Mouse (Mus musculus): ENCODE data around the gene Spink8. TPM values are rescaled to one million over a fixed set of nuclear protein-coding genes. Genes with fewer than 3 reads are reported as not detected.

Gene Spink8
- polyA plus RNA-seq, 1 experiment from 2014 or later = not detected

GRCm38 (mm10) chr9:109826181-109826580 lies 14.1 kb downstream of the Spink8 start:
- WGBS = 81% methylated on average over 5 of the region's 5 CpGs
- H3K27me3 ChIP-seq = no peaks in the 10 kb centered on the region
- ATAC-seq (replicated peaks) = no peak
- H3K9ac ChIP-seq (replicated peaks) = no peak overlapping the region
- no peak overlapping the region for H3K27ac ChIP-seq (replicated peaks)
- H3K4me1 ChIP-seq = no peaks in the 10 kb centered on the region
- no peak overlapping the region for H3K4me2 ChIP-seq (replicated peaks)
- H3K9me3 ChIP-seq = no peaks in the 10 kb centered on the region
- no peaks in the 10 kb centered on the region; the same call in 1 of the 2 replicates for H3K36me3 ChIP-seq
- H3K4me3 ChIP-seq = no peak overlapping the region

GRCm38 (mm10) chr9:109832391-109833087 lies 20.5 kb downstream of the Spink8 start, which contains the start of gene Nme6:
Nme6 (plus strand) TSS chr9:109832749.
- H3K9me3 ChIP-seq = no peaks in the 10 kb centered on the region
- under 1% methylated on average over 32 of the region's 32 CpGs for WGBS
- no peaks in the 10 kb centered on the region for H3K27me3 ChIP-seq
- peak within 1 kb of the TSS; percentile 67 for H3K4me3 ChIP-seq
- peak; percentile 97 for ATAC-seq (replicated peaks)
- H3K4me1 ChIP-seq = peaks cover 13% of the 10 kb centered on the region
- H3K4me2 ChIP-seq (replicated peaks) = peak within 1 kb of the TSS; percentile 81
- H3K27ac ChIP-seq (replicated peaks) = peak within 1 kb of the TSS; percentile 89
- no peaks in the 10 kb centered on the region; the same call in 1 of the 2 replicates for H3K36me3 ChIP-seq
- peak within 1 kb of the TSS; percentile 73 for H3K9ac ChIP-seq (replicated peaks)

GRCm38 (mm10) chr9:109833088-109833412 lies 21.0 kb downstream of the Spink8 start:
- H3K27me3 ChIP-seq = no peaks in the 10 kb centered on the region
- peak overlapping the region; percentile 81 for H3K4me2 ChIP-seq (replicated peaks)
- H3K9me3 ChIP-seq = no peaks in the 10 kb centered on the region
- peaks cover 2% of the 10 kb centered on the region; the same call in 1 of the 2 replicates for H3K36me3 ChIP-seq
- ATAC-seq (replicated peaks) = peak; percentile 70
- no peak overlapping the region for H3K27ac ChIP-seq (replicated peaks)
- H3K9ac ChIP-seq (replicated peaks) = peak overlapping the region; percentile 73
- H3K4me1 ChIP-seq = peaks cover 13% of the 10 kb centered on the region
- WGBS = 10% methylated on average over 6 of the region's 6 CpGs
- H3K4me3 ChIP-seq = peak overlapping the region; percentile 67

GRCm38 (mm10) chr9:109849312-109849758 lies 37.3 kb downstream of the Spink8 start, which contains the start of gene Camp:
Camp (minus strand) TSS chr9:109849617.
- no peaks in the 10 kb centered on the region for H3K4me1 ChIP-seq
- no peak within 1 kb of the TSS for H3K9ac ChIP-seq (replicated peaks)
- no peak within 1 kb of the TSS for H3K4me2 ChIP-seq (replicated peaks)
- no peaks in the 10 kb centered on the region for H3K36me3 ChIP-seq
- no peaks in the 10 kb centered on the region for H3K9me3 ChIP-seq
- H3K27ac ChIP-seq (replicated peaks) = no peak within 1 kb of the TSS
- ATAC-seq (replicated peaks) = no peak
- no peak within 1 kb of the TSS for H3K4me3 ChIP-seq
- no peaks in the 10 kb centered on the region for H3K27me3 ChIP-seq
- 70% methylated on average over 6 of the region's 6 CpGs for WGBS

- Histone ChIP-seq H3K36me3 (no peaks in the 10 kb centered on the region), H3K4me2 (replicated peaks) (no peak overlapping the region), H3K9me3 (no peaks in the 10 kb centered on the region), H3K27me3 (no peaks in the 10 kb centered on the region), H3K4me3 (no peak overlapping the region), H3K4me1 (no peaks in the 10 kb centered on the region), H3K9ac (replicated peaks) (no peak overlapping the region), H3K27ac (replicated peaks) (no peak overlapping the region)
- 88% methylated on average over 5 of the region's 5 CpGs for WGBS
- ATAC-seq (replicated peaks) = no peak
Measured at GRCm38 (mm10) chr9:109850099-109850498, 38.0 kb downstream of the Spink8 start.

- 83% methylated on average over 2 of the region's 2 CpGs for WGBS
- Histone ChIP-seq H3K9me3 (no peaks in the 10 kb centered on the region), H3K36me3 (no peaks in the 10 kb centered on the region), H3K4me3 (no peak overlapping the region), H3K4me2 (replicated peaks) (no peak overlapping the region), H3K27ac (replicated peaks) (no peak overlapping the region), H3K27me3 (no peaks in the 10 kb centered on the region), H3K4me1 (no peaks in the 10 kb centered on the region), H3K9ac (replicated peaks) (no peak overlapping the region)
- ATAC-seq (replicated peaks) = no peak
Measured at GRCm38 (mm10) chr9:109854341-109854740, 42.3 kb downstream of the Spink8 start.

- Histone ChIP-seq H3K36me3 (no peaks in the 10 kb centered on the region), H3K9ac (replicated peaks) (no peak overlapping the region), H3K4me2 (replicated peaks) (no peak overlapping the region), H3K27me3 (no peaks in the 10 kb centered on the region), H3K9me3 (no peaks in the 10 kb centered on the region), H3K27ac (replicated peaks) (no peak overlapping the region), H3K4me3 (no peak overlapping the region), H3K4me1 (no peaks in the 10 kb centered on the region)
- 73% methylated on average over 6 of the region's 6 CpGs for WGBS
- ATAC-seq (replicated peaks) = no peak
Measured at GRCm38 (mm10) chr9:109855947-109856346, 43.9 kb downstream of the Spink8 start.

GRCm38 (mm10) chr9:109862397-109863044 lies 50.4 kb downstream of the Spink8 start:
- H3K4me1 ChIP-seq = peaks cover 4% of the 10 kb centered on the region; the same call in 1 of the 2 replicates
- 18% methylated on average over 20 of the region's 20 CpGs for WGBS
- no peaks in the 10 kb centered on the region for H3K27me3 ChIP-seq
- no peak overlapping the region for H3K9ac ChIP-seq (replicated peaks)
- ATAC-seq (replicated peaks) = peak; percentile 51; the same call in 1 of the 2 replicates
- H3K36me3 ChIP-seq = no peaks in the 10 kb centered on the region
- H3K9me3 ChIP-seq = no peaks in the 10 kb centered on the region
- no peak overlapping the region for H3K4me3 ChIP-seq
- peak overlapping the region; percentile 24; the same call in 1 of the 2 replicates for H3K4me2 ChIP-seq (replicated peaks)
- H3K27ac ChIP-seq (replicated peaks) = no peak overlapping the region

- no peaks in the 10 kb centered on the region for H3K36me3 ChIP-seq
Measured at GRCm38 (mm10) chr9:109863085-109863484, 51.0 kb downstream of the Spink8 start.

GRCm38 (mm10) chr9:109866218-109866617 lies 54.1 kb downstream of the Spink8 start:
- Histone ChIP-seq H3K9ac (replicated peaks) (no peak overlapping the region), H3K4me1 (peaks cover 4% of the 10 kb centered on the region; the same call in 1 of the 2 replicates), H3K4me2 (replicated peaks) (no peak overlapping the region), H3K36me3 (no peaks in the 10 kb centered on the region), H3K27me3 (no peaks in the 10 kb centered on the region), H3K27ac (replicated peaks) (no peak overlapping the region), H3K9me3 (no peaks in the 10 kb centered on the region), H3K4me3 (no peak overlapping the region)
- ATAC-seq (replicated peaks) = no peak
- 86% methylated on average over 2 of the region's 2 CpGs for WGBS

More at GRCm38 (mm10) chr9:109863085-109863484, 51.0 kb downstream of the Spink8 start:
- Histone ChIP-seq H3K9ac (replicated peaks) (no peak overlapping the region), H3K27ac (replicated peaks) (no peak overlapping the region), H3K4me3 (no peak overlapping the region), H3K27me3 (no peaks in the 10 kb centered on the region), H3K4me1 (peaks cover 4% of the 10 kb centered on the region; the same call in 1 of the 2 replicates), H3K4me2 (replicated peaks) (no peak overlapping the region), H3K9me3 (no peaks in the 10 kb centered on the region)
- 44% methylated on average over 3 of the region's 3 CpGs for WGBS
- no peak for ATAC-seq (replicated peaks)

- Histone ChIP-seq H3K9me3 (no peaks in the 10 kb centered on the region), H3K4me2 (replicated peaks) (no peak overlapping the region), H3K27me3 (no peaks in the 10 kb centered on the region), H3K4me3 (no peak overlapping the region), H3K27ac (replicated peaks) (no peak overlapping the region), H3K4me1 (0 out of 2 replicates have a peak, but pooled peaks cover 4% of the 10 kb centered on the region), H3K9ac (replicated peaks) (no peak overlapping the region), H3K36me3 (no peaks in the 10 kb centered on the region)
- no peak for ATAC-seq (replicated peaks)
- WGBS = 45% methylated on average over 6 of the region's 6 CpGs
Measured at GRCm38 (mm10) chr9:109870983-109871572, 59.0 kb downstream of the Spink8 start.
